Mouse (Mus musculus) spleen, postnatal 0 days (tissue): ENCODE data around the gene Paics. TPM values are rescaled to one million over a fixed set of nuclear protein-coding genes. Genes with fewer than 3 reads are reported as not detected.

ENCODE experiments used
- polyA plus RNA-seq: library from polyadenylated mRNA; unstranded; fragments of >200 nt; fragmentation: Nextera tagmentation; extraction: Ambion mirVana; gene quantifications from 2 replicates; pipeline ENCODE4 v1.2.1, GENCODE M21; 2015

The Paics gene
- polyA plus RNA-seq, result 175 and 187 TPM in 2 replicates

GRCm38 (mm10) chr5:76951106-76952027, at the start of gene Paics, which contains the start of gene Ppat:
Gene Paics (plus strand): TSS chr5:76951307.
Gene Ppat (minus strand): TSS chr5:76951578.

GRCm38 (mm10) chr5:76905405-76906154, 45.5 kb upstream of the Paics start, which contains the start of gene Aasdh:
Gene Aasdh (minus strand): TSS chr5:76905514.

GRCm38 (mm10) chr5:76974554-76975285, 23.6 kb downstream of the Paics start, which contains the start of gene Srp72:
Gene Srp72 (plus strand): TSS chr5:76974683.

GRCm38 (mm10) chr5:77004051-77004821, 53.1 kb downstream of the Paics start, which contains the start of gene Arl9:
Gene Arl9 (plus strand): TSS chr5:77004055.

GRCm38 (mm10) chr5:77015544-77016482, 64.7 kb downstream of the Paics start, which contains the start of gene Thegl:
Gene Thegl (plus strand): TSS chr5:77016023.

Other genes starting within 250 kb of the Paics start
- 9.9 and 12.0 TPM in 2 replicates for gene Aasdh, start 45.8 kb upstream of the Paics start, polyA plus RNA-seq
- 32.5 and 34.6 TPM in 2 replicates for gene Ppat, start 271 bp downstream of the Paics start, polyA plus RNA-seq
- gene Srp72, start 23.4 kb downstream of the Paics start, polyA plus RNA-seq, result 45.1 and 52.7 TPM in 2 replicates
- gene Arl9, start 52.7 kb downstream of the Paics start, polyA plus RNA-seq, result not detected in 2 replicates
- 0.29 and 0.35 TPM in 2 replicates for gene Thegl, start 64.7 kb downstream of the Paics start, polyA plus RNA-seq
- 3.0 and 3.5 TPM in 2 replicates for gene Hopx, start 163.8 kb downstream of the Paics start, polyA plus RNA-seq